Mouse (Mus musculus) bone marrow, adult 2 months (tissue): Measurements from ENCODE around the gene Izumo1.

Source experiments
- CTCF ChIP-seq: fragments of 200-500 bp; IDR thresholded peaks from 2 replicates; pipeline ENCODE4 v1.5.1; 2011; ENCODE audit warnings: low read length, control low read depth; ENCODE audit not compliant: control insufficient read depth, insufficient read depth
- POLR2A ChIP-seq: fragments of 200-500 bp; IDR thresholded peaks from 2 replicates; pipeline ENCODE4 v1.6.1; 2011; ENCODE audit warnings: low read depth, mild to moderate bottlenecking, control low read depth, low read length, borderline replicate concordance; ENCODE audit not compliant: control insufficient read depth

DNA sequence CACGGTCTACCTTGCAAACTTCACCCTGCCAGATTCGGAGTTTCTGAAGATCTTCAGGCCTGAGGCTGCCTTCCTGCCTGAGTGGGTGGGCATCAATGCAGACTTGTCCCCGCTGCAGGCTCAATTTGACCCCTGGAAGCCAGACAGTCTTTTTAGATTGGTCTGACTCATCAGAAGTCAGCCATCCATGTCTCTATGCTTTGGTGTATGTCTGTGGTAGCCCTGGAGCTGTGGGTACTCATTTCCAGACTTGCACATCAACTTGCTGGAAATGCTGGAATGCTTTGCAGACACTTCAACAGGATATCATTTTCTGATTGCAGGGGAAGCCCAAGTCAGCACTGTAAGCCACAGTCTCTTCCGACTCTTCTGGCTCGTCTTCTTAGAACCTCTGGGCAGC, 2.0 kb upstream of the Izumo1 start:
- TF ChIP-seq POLR2A: no peak
- no peak for TF ChIP-seq CTCF
